Mouse (Mus musculus) heart, embryonic 14.5 days (tissue): Measurements from ENCODE around the gene Gm9125. TPM values are rescaled to one million over a fixed set of nuclear protein-coding genes. Genes with fewer than 3 reads are reported as not detected.
"Not testable (repeated sequence)": the region's sequence is repeated elsewhere in the genome, so short reads cannot be mapped to it uniquely, and the experiment has no call there.

ENCODE experiments used
- ATAC-seq: fragments of 200-750 bp; cut with Nextera tagmentation; 2 replicates; pipeline ENCODE4 v1.8.0; 2017; ENCODE audit warnings: low read depth, moderate TSS enrichment; ENCODE audit not compliant: insufficient number of reproducible peaks, insufficient read depth, low FRiP score
- H3K27ac ChIP-seq, 2 experiments: fragments of 200-500 bp in 1 of 2; fragments of 300-500 bp in 1 of 2; sonication (generic) in 1 of 2; replicated peaks in 1 of 2; 2 replicates each; pipeline ENCODE4 v1.5.1; 2012 to 2014; ENCODE audit warnings: low read depth in 2 of 2, low read length in 2 of 2, control low read depth in 1 of 2, mild to moderate bottlenecking in 1 of 2, mixed read lengths in 1 of 2; ENCODE audit not compliant: control insufficient read depth in 1 of 2, insufficient read depth in 1 of 2
- H3K27me3 ChIP-seq: fragments of 300-500 bp; sonication (generic); 2 replicates; pipeline ENCODE4 v1.6.1; 2014; ENCODE audit warnings: mild to moderate bottlenecking, low read length, control low read depth; ENCODE audit not compliant: control insufficient read depth, insufficient read depth
- H3K36me3 ChIP-seq: fragments of 300-500 bp; sonication (generic); 2 replicates; pipeline ENCODE4 v1.6.1; 2014; ENCODE audit warnings: mild to moderate bottlenecking, control low read depth, low read length, mixed read lengths; ENCODE audit not compliant: control insufficient read depth, insufficient read depth
- H3K4me1 ChIP-seq, 2 experiments: fragments of 200-500 bp in 1 of 2; fragments of 300-500 bp in 1 of 2; sonication (generic) in 1 of 2; 2 replicates each; pipeline ENCODE4 v1.6.1; 2012 to 2014; ENCODE audit warnings: low read length in 2 of 2, control low read depth in 1 of 2, mixed read lengths in 1 of 2; ENCODE audit not compliant: control insufficient read depth in 2 of 2, insufficient read depth in 2 of 2
- H3K4me2 ChIP-seq: fragments of 300-500 bp; sonication (generic); 2 replicates; pipeline ENCODE4 v1.6.1; 2014; ENCODE audit warnings: mild to moderate bottlenecking, low read length
- H3K4me3 ChIP-seq, 2 experiments: fragments of 200-500 bp in 1 of 2; fragments of 300-500 bp in 1 of 2; sonication (generic) in 1 of 2; 2 replicates each; pipeline ENCODE4 v1.5.1; 2012 to 2014; ENCODE audit warnings: low read length in 2 of 2, mild to moderate bottlenecking in 2 of 2, control low read depth in 1 of 2, low read depth in 1 of 2, moderate library complexity in 1 of 2; ENCODE audit not compliant: control insufficient read depth in 1 of 2, insufficient read depth in 1 of 2
- H3K9ac ChIP-seq: fragments of 300-500 bp; sonication (generic); 2 replicates; pipeline ENCODE4 v1.6.1; 2014; ENCODE audit warnings: mild to moderate bottlenecking, low read length
- H3K9me3 ChIP-seq: fragments of 300-500 bp; sonication (generic); 2 replicates; pipeline ENCODE4 v1.6.1; 2016; ENCODE audit warnings: low read length, control low read depth; ENCODE audit not compliant: control insufficient read depth
- WGBS: fragments of 180-500 bp; shearing (Covaris S2); extraction: QIAGEN DNeasy Blood & Tissue Kit; methylation state at CpG from one replicate; pipeline ENCODE4 v1.1.7; 2014; 5-methylcytosine and 5-hydroxymethylcytosine counted together
- polyA plus RNA-seq: library from polyadenylated mRNA; unstranded; fragments of >200 nt; fragmentation: Nextera tagmentation; extraction: Ambion mirVana; gene quantifications from 2 replicates; pipeline ENCODE4 v1.2.1, GENCODE M21; 2014

Gene Gm9125
- not detected in 2 replicates for polyA plus RNA-seq

DNA sequence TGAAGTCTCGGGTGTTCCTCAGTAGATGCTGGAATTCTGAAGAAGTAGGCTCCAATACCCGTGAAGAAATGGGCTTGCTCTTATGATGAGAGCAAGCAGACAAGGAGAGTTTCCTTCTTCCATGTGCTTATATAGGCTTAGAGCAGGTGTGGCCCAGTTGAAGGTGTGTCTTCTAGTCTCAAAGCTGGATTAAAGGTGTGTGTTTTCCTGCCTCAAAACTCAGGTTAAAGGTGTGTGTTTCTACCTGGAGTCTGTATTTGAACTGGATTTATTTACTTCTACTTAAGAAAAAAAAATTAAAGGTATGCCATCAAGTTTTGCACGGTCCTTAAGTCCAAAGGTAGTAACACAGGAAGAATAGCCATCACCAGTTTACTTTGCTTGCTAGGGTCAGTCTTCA is at the start of gene Gm9125:
Gene Gm9125, minus strand, starts transcription at position 101 of the 400 bp plus-strand sequence.
- H3K4me3 ChIP-seq, H3K9me3 ChIP-seq, H3K27ac ChIP-seq, H3K36me3 ChIP-seq, H3K9ac ChIP-seq, H3K4me2 ChIP-seq, H3K27me3 ChIP-seq, ATAC-seq, H3K4me1 ChIP-seq: not testable (repeated sequence)
- WGBS, result 77% methylated on average over 1 of the region's 3 CpGs

GRCm38 (mm10) chr3:94072544-94072943 is 17.9 kb upstream of the Gm9125 start, which contains the start of gene Gm10697:
TSS of gene Gm10697 (minus strand) at chr3:94072644.
- H3K9ac ChIP-seq, H3K27ac ChIP-seq, ATAC-seq, H3K9me3 ChIP-seq, H3K4me1 ChIP-seq, H3K4me3 ChIP-seq, H3K36me3 ChIP-seq, H3K27me3 ChIP-seq, H3K4me2 ChIP-seq: not testable (repeated sequence)
- WGBS, result 40% methylated on average over 1 of the region's 3 CpGs

DNA sequence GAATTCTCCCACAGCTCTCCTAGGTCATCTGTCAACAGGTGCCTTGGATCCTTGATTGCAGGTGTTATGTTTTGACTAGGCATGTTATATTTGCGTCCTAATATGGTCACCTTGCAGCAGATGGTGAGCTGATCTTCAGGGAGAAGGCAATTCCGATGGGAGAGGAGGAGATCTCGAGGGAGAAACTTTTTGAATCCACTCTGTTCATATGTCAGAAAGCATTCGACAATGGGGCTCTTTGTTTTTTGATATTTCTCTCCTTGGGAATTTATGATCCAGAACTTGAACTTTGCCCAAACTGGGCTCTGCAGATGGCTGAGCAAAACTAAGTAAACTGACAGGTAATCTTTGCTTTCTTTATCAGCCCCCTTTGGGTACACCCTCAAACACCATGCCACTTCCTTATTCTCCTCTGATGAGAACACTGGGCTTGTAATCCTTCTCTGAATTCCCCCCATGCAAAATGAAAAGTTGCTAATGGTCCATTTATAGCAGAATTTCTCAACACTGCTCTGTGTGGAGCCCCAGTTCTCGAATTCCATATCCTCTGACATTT is 5.0 kb downstream of the Gm9125 start:
- not testable (repeated sequence) for H3K4me3 ChIP-seq, H3K9me3 ChIP-seq, H3K27ac ChIP-seq, H3K27me3 ChIP-seq, H3K9ac ChIP-seq, H3K36me3 ChIP-seq, ATAC-seq, H3K4me2 ChIP-seq, H3K4me1 ChIP-seq
- no CpG with 5 or more reads among the region's 5 CpGs for WGBS

DNA sequence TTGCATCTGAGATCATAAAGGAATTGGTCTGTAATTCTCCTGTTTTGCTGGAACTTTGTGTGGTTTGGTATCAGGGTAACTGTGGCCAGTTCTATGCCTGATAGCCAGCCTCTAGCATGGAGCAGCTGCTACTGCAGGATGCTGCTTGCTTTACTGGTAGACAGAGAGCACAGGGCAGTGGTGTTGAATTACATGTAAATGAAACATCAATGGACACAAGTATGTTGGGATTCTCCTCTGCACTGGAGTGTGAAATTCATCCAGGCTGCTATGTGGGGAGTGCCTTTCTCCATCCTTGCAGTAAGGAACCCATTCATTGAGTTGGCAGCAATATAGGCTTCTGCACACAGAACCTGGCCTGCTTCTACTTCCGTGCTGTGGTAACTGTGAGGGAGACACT is 16.4 kb downstream of the Gm9125 start:
- H3K4me2 ChIP-seq, H3K9me3 ChIP-seq, ATAC-seq, H3K4me1 ChIP-seq, H3K36me3 ChIP-seq, H3K4me3 ChIP-seq, H3K27me3 ChIP-seq, H3K27ac ChIP-seq, H3K9ac ChIP-seq: not testable (repeated sequence)
- WGBS, result 69% methylated on average over 1 of the region's 1 CpGs

- H3K9ac ChIP-seq, H3K36me3 ChIP-seq, H3K4me3 ChIP-seq, H3K27ac ChIP-seq, H3K4me2 ChIP-seq, H3K27me3 ChIP-seq, H3K4me1 ChIP-seq, H3K9me3 ChIP-seq, ATAC-seq: not testable (repeated sequence)
- 80% methylated on average over 15 of the region's 18 CpGs for WGBS
Measured at GRCm38 (mm10) chr3:94034400-94034799, 20.3 kb downstream of the Gm9125 start.

Other genes with a start within 250 kb of the Gm9125 start
- gene Tdpoz3, start 228.9 kb downstream of the Gm9125 start, polyA plus RNA-seq, result not detected in 2 replicates
- gene Gm9117, start 111.3 kb downstream of the Gm9125 start, polyA plus RNA-seq, result not detected in 2 replicates
- not detected in 2 replicates for gene Tdpoz5, start 93.6 kb downstream of the Gm9125 start, polyA plus RNA-seq
- not detected in 2 replicates for gene Gm10697, start 17.8 kb upstream of the Gm9125 start, polyA plus RNA-seq
- not detected in 2 replicates for gene Gm10696, start 123.3 kb upstream of the Gm9125 start, polyA plus RNA-seq
- not detected in 2 replicates for gene Gm5286, start 141.8 kb upstream of the Gm9125 start, polyA plus RNA-seq
- not detected in 2 replicates for gene Gm4778, start 209.2 kb upstream of the Gm9125 start, polyA plus RNA-seq